Mouse (Mus musculus) brain, embryonic 14.5 days (tissue): ENCODE measurements around the gene Hexim1.

ENCODE experiments used
- CTCF ChIP-seq: fragments of 200-500 bp; IDR thresholded peaks from 2 replicates; pipeline ENCODE4 v1.5.1; 2012; ENCODE audit warnings: inconsistent platforms, mild to moderate bottlenecking, moderate library complexity, borderline replicate concordance; ENCODE audit not compliant: insufficient read depth, insufficient read length; ENCODE audit errors: extremely low read depth
- POLR2A ChIP-seq: fragments of 200-500 bp; IDR thresholded peaks from 2 replicates; pipeline ENCODE4 v1.6.1; 2012; ENCODE audit warnings: mild to moderate bottlenecking, inconsistent platforms, borderline replicate concordance; ENCODE audit not compliant: poor library complexity, insufficient read depth, insufficient read length, severe bottlenecking; ENCODE audit errors: extremely low read depth

DNA sequence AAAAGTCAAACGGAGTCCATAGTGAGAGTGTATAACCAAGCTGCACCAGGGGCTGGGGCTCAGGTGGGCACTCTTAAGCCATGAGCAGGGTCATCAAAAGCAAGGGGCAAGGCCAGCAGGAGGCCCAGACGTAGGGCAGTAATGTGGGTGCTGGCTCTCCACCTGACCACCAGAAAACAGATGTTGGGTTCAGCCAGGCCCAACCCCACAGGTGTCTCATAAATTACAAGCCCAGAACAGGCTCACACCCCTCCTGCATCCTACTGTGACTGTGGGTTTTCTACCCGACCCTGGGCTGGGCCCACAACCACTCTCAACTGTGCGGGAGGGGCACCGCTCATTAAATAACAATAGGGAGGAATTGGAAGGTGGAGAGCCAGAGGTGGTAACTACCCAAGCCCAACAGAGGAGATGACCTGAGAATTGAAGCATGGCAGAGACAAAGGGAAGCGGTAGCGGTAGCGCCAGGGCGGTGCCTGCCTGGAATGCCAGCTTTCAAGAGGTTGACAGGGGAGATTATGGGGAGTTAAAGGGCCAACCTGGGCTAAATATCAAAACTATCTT is 20.8 kb upstream of the Hexim1 start:
- no peak for TF ChIP-seq CTCF
- TF ChIP-seq POLR2A, result no peak
